Mouse (Mus musculus) lung, postnatal 0 days (tissue): ENCODE results near the gene Abca9.

ENCODE experiments used
- CTCF ChIP-seq: IDR thresholded peaks from 2 replicates; pipeline ENCODE4 v1.5.1; 2016; ENCODE audit warnings: antibody characterized with exemption, mild to moderate bottlenecking
- EP300 ChIP-seq: IDR thresholded peaks from 2 replicates; pipeline ENCODE4 v1.6.1; 2016; ENCODE audit warnings: antibody characterized with exemption, mild to moderate bottlenecking, control low read depth

DNA sequence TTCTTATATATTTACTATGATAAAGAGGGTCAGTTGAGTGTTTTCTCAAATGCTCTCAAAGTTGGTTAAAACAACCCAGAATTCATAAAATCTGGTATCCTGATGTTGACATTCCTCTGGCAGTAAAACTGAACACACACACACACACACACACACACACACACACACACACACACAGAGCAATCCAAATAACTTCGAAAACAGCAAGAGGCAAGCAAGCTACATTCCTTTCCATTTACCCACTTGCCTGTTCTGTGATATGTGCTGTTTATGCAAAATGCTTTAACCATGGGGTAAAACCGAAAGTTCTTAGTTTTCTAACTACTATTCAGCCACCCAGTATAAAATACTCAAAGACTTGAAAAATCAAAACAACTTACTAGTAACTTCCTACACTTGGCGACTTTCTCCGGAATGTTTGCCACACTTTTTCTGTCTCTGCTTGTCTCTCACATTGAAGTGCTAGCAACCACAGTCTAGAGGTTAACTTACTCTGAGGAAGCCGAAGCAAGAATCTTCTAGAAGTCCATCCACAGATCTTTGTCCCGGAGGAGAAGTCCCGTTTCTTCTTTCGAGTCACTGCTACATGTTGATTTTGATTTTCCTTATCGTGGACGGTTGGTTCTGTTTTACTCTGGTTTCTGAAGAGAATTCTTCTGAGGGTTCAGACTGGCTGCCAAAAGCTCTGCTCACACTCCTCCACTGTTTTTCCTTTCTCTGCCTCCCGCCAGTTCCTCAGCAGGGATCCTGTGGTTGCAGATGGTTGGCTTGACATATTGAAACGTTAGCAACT lies at the start of gene Abca9:
- TF ChIP-seq CTCF = no peak
- no peak for TF ChIP-seq EP300
